Mouse (Mus musculus) G1E (cell line): ENCODE measurements around the gene Ablim1. TPM values are rescaled to one million over a fixed set of nuclear protein-coding genes. Genes with fewer than 3 reads are reported as not detected.

Source experiments
- ATAC-seq: 2 replicates; pipeline ENCODE4 v1.8.0; 2016; ENCODE audit warnings: mild to moderate bottlenecking; ENCODE audit not compliant: insufficient number of reproducible peaks, poor library complexity, low FRiP score, severe bottlenecking; ENCODE audit errors: extremely low read depth
- DNase-seq: peaks from one replicate; pipeline ENCODE4 v3.0.0; 2012; ENCODE audit warnings: low spot score
- H3K27me3 ChIP-seq: 2 replicates; pipeline ENCODE4 v1.6.1; 2012; ENCODE audit warnings: mild to moderate bottlenecking, low read length, inconsistent platforms; ENCODE audit not compliant: insufficient read depth
- H3K36me3 ChIP-seq: replicated peaks from 2 replicates; pipeline ENCODE3; 2012; ENCODE audit warnings: mild to moderate bottlenecking, inconsistent platforms
- H3K4me1 ChIP-seq: 2 replicates; pipeline ENCODE4 v1.6.1; 2012; ENCODE audit warnings: low read depth, low read length, inconsistent platforms, mixed read lengths; ENCODE audit not compliant: insufficient read depth
- H3K4me3 ChIP-seq: 2 replicates; pipeline ENCODE4 v1.5.1; 2012; ENCODE audit warnings: low read depth, mild to moderate bottlenecking, inconsistent platforms, low read length, moderate library complexity, mixed read lengths
- H3K9me3 ChIP-seq: replicated peaks from 2 replicates; pipeline ENCODE4 v1.6.1; 2012; ENCODE audit warnings: inconsistent platforms
- CTCF ChIP-seq: IDR thresholded peaks from 2 replicates; pipeline ENCODE4 v1.5.1; 2012; ENCODE audit warnings: low read depth, low read length, inconsistent platforms, mixed read lengths
- GATA1 ChIP-seq: IDR thresholded peaks from 2 replicates; pipeline ENCODE4 v1.6.1; 2012; ENCODE audit warnings: borderline replicate concordance, low read length, inconsistent platforms, mixed read lengths
- GATA2 ChIP-seq: IDR thresholded peaks from 2 replicates; pipeline ENCODE4 v1.6.1; 2012; ENCODE audit warnings: low read depth, low read length, inconsistent platforms, borderline replicate concordance
- POLR2AphosphoS5 ChIP-seq: IDR thresholded peaks from 2 replicates; pipeline ENCODE4 v1.6.1; 2012; ENCODE audit warnings: low read depth, low read length, inconsistent platforms; ENCODE audit not compliant: insufficient replicate concordance
- TAL1 ChIP-seq: conservative IDR thresholded peaks from 2 replicates; pipeline ENCODE4 v1.6.1; 2012; ENCODE audit warnings: low read depth, low read length, inconsistent platforms, mixed read lengths
- polyA plus RNA-seq: library from polyadenylated mRNA; stranded (reverse); fragments of >175 nt; gene quantifications from 2 replicates; pipeline ENCODE4 v1.2.3, GENCODE M21; 2012
- total RNA-seq, 2 experiments: library from RNA; stranded (forward) in 1 of 2; stranded (reverse) in 1 of 2; fragments of 200-1000 nt in 1 of 2; fragments of >200 nt in 1 of 2; fragmentation: Nextera tagmentation in 1 of 2; gene quantifications; 2 replicates each; pipeline ENCODE4 v1.2.3; 2014 to 2017

Ablim1 gene
- total and polyA plus RNA-seq, 3 experiments, result 0.08 to 0.71 TPM; not detected in 1

DNA sequence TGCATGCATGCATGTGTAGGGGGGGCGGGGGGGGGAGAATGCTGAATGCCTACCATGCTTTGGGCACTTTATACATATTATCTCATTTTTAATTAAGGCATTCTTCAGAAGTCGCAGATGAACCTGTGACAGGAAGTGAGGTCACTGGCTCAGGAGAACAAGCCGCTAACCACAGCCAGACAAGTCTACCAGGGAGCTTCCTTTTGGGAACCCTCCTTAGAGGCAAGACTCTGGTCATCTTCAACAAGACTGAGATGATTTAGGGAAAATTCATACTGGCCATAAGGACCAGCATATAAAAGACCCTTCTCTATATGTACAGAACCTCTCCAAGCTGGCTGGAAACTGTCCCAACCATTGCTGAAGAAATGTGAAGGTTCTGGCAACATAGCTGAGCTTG, 195.1 kb downstream of the Ablim1 start:
- Histone ChIP-seq H3K4me3 (no peak overlapping the region), H3K9me3 (no peaks in the 10 kb centered on the region), H3K4me1 (peaks cover 7% of the 10 kb centered on the region; the same call in 1 of the 2 replicates), H3K36me3 (no peaks in the 10 kb centered on the region), H3K27me3 (peaks cover 5% of the 10 kb centered on the region)
- DNase-seq (no peak), ATAC-seq (no peak)
- TF ChIP-seq GATA2 (no peak), CTCF (no peak)

DNA sequence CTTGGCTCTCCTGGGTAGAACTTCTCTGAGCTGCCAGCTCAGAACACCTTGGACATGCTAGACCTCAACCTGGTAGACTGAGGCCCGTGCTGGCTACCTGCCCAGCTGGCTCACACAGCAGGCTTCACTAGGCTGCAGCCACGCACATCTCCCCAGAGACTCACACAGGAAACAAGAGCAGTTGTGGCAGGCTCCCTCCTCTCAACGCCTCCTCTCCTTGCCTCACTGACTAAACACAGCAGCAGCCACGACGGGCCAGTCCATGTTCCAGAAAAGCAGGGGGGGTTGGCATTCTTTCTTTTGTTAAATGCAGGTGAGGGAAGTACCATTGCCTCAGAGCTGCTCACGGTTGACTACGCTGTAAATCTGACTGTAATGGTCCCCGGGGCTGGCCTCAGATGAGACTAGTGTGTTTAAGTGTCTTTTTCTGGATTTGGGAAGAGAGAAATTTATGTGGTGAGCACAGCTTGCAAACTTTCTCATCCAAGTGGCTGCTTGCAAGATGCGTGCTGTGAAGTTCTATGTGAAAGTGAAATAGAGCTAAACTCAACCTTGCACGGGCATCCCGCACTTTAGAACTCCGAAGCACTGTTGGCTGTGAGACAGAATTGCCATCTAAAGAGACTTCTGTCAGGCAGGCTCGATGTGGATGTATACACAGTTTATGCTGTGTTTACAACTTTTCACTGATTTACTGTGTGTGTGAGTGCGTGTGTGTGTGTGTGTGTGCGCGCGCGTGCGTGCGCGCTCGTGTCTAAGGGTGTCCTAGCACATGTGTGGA, 195.7 kb downstream of the Ablim1 start:
- TF ChIP-seq TAL1 (no peak), CTCF (no peak), GATA2 (no peak), GATA1 (no peak), POLR2AphosphoS5 (no peak)
- H3K4me3 ChIP-seq, result no peak overlapping the region; the same call in 1 of the 2 replicates
- ATAC-seq (no peak), DNase-seq (no peak)
- H3K4me1 ChIP-seq, result peaks cover 7% of the 10 kb centered on the region; the same call in 1 of the 2 replicates
- H3K9me3 ChIP-seq, result no peaks in the 10 kb centered on the region
- peaks cover 5% of the 10 kb centered on the region for H3K27me3 ChIP-seq
- H3K36me3 ChIP-seq, result no peaks in the 10 kb centered on the region

DNA sequence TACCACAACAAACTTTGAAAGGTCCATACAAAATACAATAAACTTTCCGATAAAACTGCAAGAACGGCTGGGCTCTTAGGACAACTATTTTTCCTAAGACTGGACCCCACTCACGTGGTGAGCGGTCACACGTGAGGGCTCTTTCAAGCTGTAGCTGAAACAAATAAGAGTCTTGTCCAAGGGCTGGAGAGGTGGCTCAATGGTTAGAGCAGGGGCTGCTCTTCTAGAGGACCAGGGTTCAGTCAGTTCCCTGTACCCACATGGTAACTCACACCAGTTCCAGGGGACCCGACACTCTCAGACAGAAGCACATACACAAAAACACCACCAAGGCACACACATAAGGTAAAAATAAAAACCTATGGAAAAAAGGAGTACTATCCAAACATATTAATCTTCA, 197.0 kb downstream of the Ablim1 start:
- peaks cover 5% of the 10 kb centered on the region for H3K27me3 ChIP-seq
- H3K4me1 ChIP-seq, result peaks cover 7% of the 10 kb centered on the region; the same call in 1 of the 2 replicates
- no peaks in the 10 kb centered on the region for H3K9me3 ChIP-seq
- no peak overlapping the region for H3K4me3 ChIP-seq
- H3K36me3 ChIP-seq, result no peaks in the 10 kb centered on the region
- DNase-seq (no peak), ATAC-seq (no peak)
- no peak for TF ChIP-seq CTCF

DNA sequence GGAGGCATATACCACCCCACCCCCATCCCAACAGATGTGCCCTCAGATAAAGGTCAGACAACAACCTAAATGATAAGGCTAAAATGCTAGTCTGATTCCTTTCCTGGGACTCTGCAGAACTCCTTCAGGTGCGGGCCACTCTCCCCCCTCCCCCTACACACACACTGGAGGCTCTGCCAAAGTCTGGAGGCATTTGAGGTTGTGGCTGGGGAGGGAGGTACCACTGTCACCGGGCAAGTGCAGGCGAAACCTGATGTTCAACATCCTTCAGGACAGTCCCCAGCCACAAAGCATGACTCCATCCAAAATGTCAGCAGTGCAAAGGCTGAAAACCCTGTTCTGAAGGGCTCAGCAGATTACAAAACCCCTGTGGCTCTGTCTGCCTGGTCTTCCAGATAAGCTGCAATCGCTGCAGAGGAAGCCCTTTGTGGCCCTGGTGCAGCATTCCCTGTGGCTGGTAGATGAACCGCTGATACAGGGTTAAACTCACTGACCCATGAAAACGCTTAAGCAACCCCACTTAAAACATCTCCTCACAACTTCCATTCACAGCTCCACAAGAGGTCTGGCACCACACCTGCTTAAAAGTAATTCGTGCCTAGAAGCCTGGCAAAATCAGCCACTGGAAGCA, 197.7 kb downstream of the Ablim1 start:
- no peaks in the 10 kb centered on the region for H3K36me3 ChIP-seq
- peaks cover 5% of the 10 kb centered on the region for H3K27me3 ChIP-seq
- H3K9me3 ChIP-seq, result no peaks in the 10 kb centered on the region
- TF ChIP-seq CTCF (no peak), GATA1 (no peak), GATA2 (no peak), POLR2AphosphoS5 (no peak), TAL1 (no peak)
- DNase-seq, result no peak
- ATAC-seq, result peak; percentile 75
- H3K4me1 ChIP-seq, result peaks cover 7% of the 10 kb centered on the region; the same call in 1 of the 2 replicates
- no peak overlapping the region for H3K4me3 ChIP-seq

DNA sequence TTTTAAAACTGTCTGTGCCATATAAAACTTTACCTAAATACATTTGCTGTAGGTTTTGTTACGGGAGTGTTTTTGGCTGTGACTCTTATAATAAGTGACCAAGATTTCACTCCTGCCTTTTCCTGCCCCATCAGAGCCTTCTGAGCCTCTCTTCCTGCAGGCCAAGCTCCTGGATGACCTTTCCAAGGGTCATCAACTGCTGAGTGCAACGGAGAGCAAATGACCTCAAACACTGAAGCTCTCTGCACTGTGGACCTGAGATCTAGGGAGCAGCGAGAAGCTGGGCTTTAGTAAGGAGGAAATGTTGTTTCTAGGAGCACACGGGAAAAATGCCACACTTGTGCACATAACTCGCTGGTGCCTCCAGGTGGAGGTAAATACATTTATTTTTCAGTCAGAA, 199.0 kb downstream of the Ablim1 start:
- Histone ChIP-seq H3K4me1 (peaks cover 7% of the 10 kb centered on the region; the same call in 1 of the 2 replicates), H3K9me3 (no peaks in the 10 kb centered on the region), H3K4me3 (no peak overlapping the region), H3K27me3 (peaks cover 5% of the 10 kb centered on the region), H3K36me3 (no peaks in the 10 kb centered on the region)
- DNase-seq, result no peak
- no peak for TF ChIP-seq TAL1
- no peak for TF ChIP-seq GATA1
- no peak for TF ChIP-seq GATA2
- no peak for TF ChIP-seq POLR2AphosphoS5
- no peak for TF ChIP-seq CTCF
- ATAC-seq, result no peak

DNA sequence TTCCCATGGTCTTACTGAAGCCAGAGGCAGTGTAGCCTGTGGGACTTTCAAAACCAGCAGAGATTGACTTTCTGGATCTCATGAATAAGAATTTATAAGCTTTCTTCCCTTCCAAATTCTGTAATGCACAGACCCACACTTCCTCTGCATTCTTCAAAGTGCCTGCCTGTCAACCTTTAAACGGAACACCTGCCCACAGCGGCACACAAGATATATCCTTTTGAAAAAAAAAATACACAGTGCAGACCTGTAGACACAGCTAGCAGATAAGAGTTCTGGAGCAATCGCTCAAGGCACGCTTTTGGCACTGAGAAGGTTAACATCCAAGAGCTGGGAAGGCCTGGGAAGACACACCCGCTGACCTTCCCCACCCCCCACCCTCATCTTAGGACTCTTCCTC, 199.8 kb downstream of the Ablim1 start:
- H3K4me3 ChIP-seq, result no peak overlapping the region
- peaks cover 5% of the 10 kb centered on the region for H3K27me3 ChIP-seq
- ATAC-seq, result no peak
- DNase-seq, result no peak
- no peaks in the 10 kb centered on the region for H3K9me3 ChIP-seq
- peaks cover 7% of the 10 kb centered on the region; the same call in 1 of the 2 replicates for H3K4me1 ChIP-seq
- H3K36me3 ChIP-seq, result no peaks in the 10 kb centered on the region
- no peak for TF ChIP-seq CTCF
- TF ChIP-seq TAL1, result no peak
- TF ChIP-seq GATA2, result no peak
- TF ChIP-seq POLR2AphosphoS5, result no peak
- TF ChIP-seq GATA1, result no peak

DNA sequence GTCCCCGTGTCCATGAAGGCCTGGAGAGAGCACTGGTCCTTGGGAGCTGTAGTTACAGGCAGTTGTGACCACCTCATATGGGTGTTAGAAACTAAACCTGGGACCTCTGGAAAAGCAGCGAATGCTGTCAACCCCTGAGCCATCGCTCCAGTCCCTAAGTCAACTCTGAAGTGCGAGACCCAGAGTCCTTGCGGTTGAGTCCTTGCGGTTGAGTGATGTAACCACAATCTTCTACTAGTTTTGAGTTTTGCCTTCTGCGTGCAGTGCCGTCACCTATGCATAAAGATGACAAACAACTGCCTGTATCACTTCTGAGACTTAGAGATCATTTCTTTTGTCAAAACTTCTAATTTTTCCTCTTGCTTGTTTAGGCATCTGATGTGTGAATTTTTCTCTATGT, 200.7 kb downstream of the Ablim1 start:
- no peak overlapping the region for H3K4me3 ChIP-seq
- H3K9me3 ChIP-seq, result no peaks in the 10 kb centered on the region
- H3K4me1 ChIP-seq, result peaks cover 7% of the 10 kb centered on the region; the same call in 1 of the 2 replicates
- H3K36me3 ChIP-seq, result no peaks in the 10 kb centered on the region
- no peak for TF ChIP-seq GATA1
- no peak for TF ChIP-seq GATA2
- TF ChIP-seq POLR2AphosphoS5, result no peak
- no peak for TF ChIP-seq CTCF
- TF ChIP-seq TAL1, result no peak
- ATAC-seq (no peak), DNase-seq (no peak)
- peaks cover 5% of the 10 kb centered on the region for H3K27me3 ChIP-seq
